Mouse (Mus musculus): Measurements from ENCODE around the gene Cd9. TPM values are rescaled to one million over a fixed set of nuclear protein-coding genes. Genes with fewer than 3 reads are reported as not detected.
A peak's percentile ranks its signal among the peaks of the same experiment; 100 is the strongest.

Cd9 gene
- polyA plus RNA-seq, 1 experiment from 2014 or later = 91.7 TPM

GRCm38 (mm10) chr6:125524027-125524426 is 29.4 kb upstream of the Cd9 start:
- Histone ChIP-seq H3K4me3 (no peak overlapping the region), H3K4me1 (replicated peaks) (peaks cover 8% of the 10 kb centered on the region; the same call in 1 of the 2 replicates), H3K4me2 (no peak overlapping the region), H3K9me3 (replicated peaks) (no peaks in the 10 kb centered on the region), H3K27ac (no peak overlapping the region), H3K36me3 (no peaks in the 10 kb centered on the region), H3K9ac (no peak overlapping the region), H3K27me3 (no peaks in the 10 kb centered on the region)
- WGBS = 70% methylated on average over 6 of the region's 6 CpGs
- ATAC-seq (replicated peaks; ENCODE audit: insufficient number of reproducible peaks, insufficient read depth, low FRiP score, low read depth) = no peak

- H3K36me3 ChIP-seq = no peaks in the 10 kb centered on the region
- no peak for ATAC-seq (replicated peaks; ENCODE audit: insufficient number of reproducible peaks, insufficient read depth, low FRiP score, low read depth)
- H3K27ac ChIP-seq = no peak overlapping the region
- no peak overlapping the region for H3K4me3 ChIP-seq
- peaks cover 4% of the 10 kb centered on the region; the same call in 1 of the 2 replicates for H3K4me1 ChIP-seq (replicated peaks)
- 43% methylated on average over 5 of the region's 5 CpGs for WGBS
- H3K4me2 ChIP-seq = no peak overlapping the region
- H3K27me3 ChIP-seq = no peaks in the 10 kb centered on the region
- H3K9me3 ChIP-seq (replicated peaks) = no peaks in the 10 kb centered on the region
- no peak overlapping the region for H3K9ac ChIP-seq
These were observed 27.1 kb upstream of the Cd9 start for GRCm38 (mm10) chr6:125521558-125522193.

GRCm38 (mm10) chr6:125515503-125516315 is 21.1 kb upstream of the Cd9 start:
- Histone ChIP-seq H3K27me3 (no peaks in the 10 kb centered on the region), H3K27ac (no peak overlapping the region), H3K9me3 (replicated peaks) (no peaks in the 10 kb centered on the region), H3K9ac (no peak overlapping the region), H3K4me3 (no peak overlapping the region), H3K36me3 (no peaks in the 10 kb centered on the region), H3K4me2 (no peak overlapping the region), H3K4me1 (replicated peaks) (peaks cover 33% of the 10 kb centered on the region)
- 46% methylated on average over 11 of the region's 11 CpGs for WGBS
- ATAC-seq (replicated peaks; ENCODE audit: insufficient number of reproducible peaks, insufficient read depth, low FRiP score, low read depth) = no peak

GRCm38 (mm10) chr6:125512950-125513596 is 18.5 kb upstream of the Cd9 start:
- Histone ChIP-seq H3K4me1 (replicated peaks) (peaks cover 36% of the 10 kb centered on the region), H3K36me3 (no peaks in the 10 kb centered on the region), H3K9me3 (replicated peaks) (no peaks in the 10 kb centered on the region), H3K4me3 (no peak overlapping the region), H3K9ac (no peak overlapping the region), H3K4me2 (no peak overlapping the region), H3K27me3 (no peaks in the 10 kb centered on the region), H3K27ac (peak overlapping the region; percentile 75)
- ATAC-seq (replicated peaks; ENCODE audit: insufficient number of reproducible peaks, insufficient read depth, low FRiP score, low read depth) = peak; percentile 81
- 41% methylated on average over 6 of the region's 6 CpGs for WGBS

GRCm38 (mm10) chr6:125511196-125511595 is 16.6 kb upstream of the Cd9 start:
- no peak for ATAC-seq (replicated peaks; ENCODE audit: insufficient number of reproducible peaks, insufficient read depth, low FRiP score, low read depth)
- Histone ChIP-seq H3K9ac (no peak overlapping the region), H3K36me3 (no peaks in the 10 kb centered on the region), H3K4me3 (no peak overlapping the region), H3K4me2 (no peak overlapping the region), H3K4me1 (replicated peaks) (peaks cover 36% of the 10 kb centered on the region), H3K27ac (no peak overlapping the region), H3K27me3 (no peaks in the 10 kb centered on the region), H3K9me3 (replicated peaks) (no peaks in the 10 kb centered on the region)
- WGBS = 70% methylated on average over 7 of the region's 7 CpGs

- Histone ChIP-seq H3K9me3 (replicated peaks) (no peaks in the 10 kb centered on the region), H3K27me3 (no peaks in the 10 kb centered on the region), H3K4me2 (no peak overlapping the region), H3K27ac (no peak overlapping the region), H3K9ac (no peak overlapping the region), H3K36me3 (no peaks in the 10 kb centered on the region), H3K4me1 (replicated peaks) (peaks cover 34% of the 10 kb centered on the region), H3K4me3 (no peak overlapping the region)
- ATAC-seq (replicated peaks; ENCODE audit: insufficient number of reproducible peaks, insufficient read depth, low FRiP score, low read depth) = no peak
These were observed 16.1 kb upstream of the Cd9 start for GRCm38 (mm10) chr6:125510645-125511044.

GRCm38 (mm10) chr6:125509783-125510182 is 15.2 kb upstream of the Cd9 start:
- WGBS = 70% methylated on average over 3 of the region's 3 CpGs
- no peak overlapping the region for H3K4me2 ChIP-seq
- H3K9me3 ChIP-seq (replicated peaks) = no peaks in the 10 kb centered on the region
- no peaks in the 10 kb centered on the region for H3K36me3 ChIP-seq
- H3K27ac ChIP-seq = no peak overlapping the region
- ATAC-seq (replicated peaks; ENCODE audit: insufficient number of reproducible peaks, insufficient read depth, low FRiP score, low read depth) = no peak
- no peak overlapping the region for H3K9ac ChIP-seq
- peaks cover 27% of the 10 kb centered on the region for H3K4me1 ChIP-seq (replicated peaks)
- H3K4me3 ChIP-seq = no peak overlapping the region
- no peaks in the 10 kb centered on the region for H3K27me3 ChIP-seq

GRCm38 (mm10) chr6:125506427-125506826 is 11.8 kb upstream of the Cd9 start:
- Histone ChIP-seq H3K36me3 (no peaks in the 10 kb centered on the region), H3K4me3 (no peak overlapping the region), H3K4me1 (replicated peaks) (peaks cover 8% of the 10 kb centered on the region), H3K9me3 (replicated peaks) (no peaks in the 10 kb centered on the region), H3K4me2 (no peak overlapping the region), H3K27ac (no peak overlapping the region), H3K27me3 (no peaks in the 10 kb centered on the region), H3K9ac (no peak overlapping the region)
- 92% methylated on average over 4 of the region's 4 CpGs for WGBS
- ATAC-seq (replicated peaks; ENCODE audit: insufficient number of reproducible peaks, insufficient read depth, low FRiP score, low read depth) = no peak

- Histone ChIP-seq H3K36me3 (no peaks in the 10 kb centered on the region), H3K4me1 (replicated peaks) (no peaks in the 10 kb centered on the region), H3K4me2 (no peak overlapping the region), H3K4me3 (no peak overlapping the region), H3K27me3 (no peaks in the 10 kb centered on the region), H3K27ac (no peak overlapping the region), H3K9ac (no peak overlapping the region), H3K9me3 (replicated peaks) (no peaks in the 10 kb centered on the region)
- no peak for ATAC-seq (replicated peaks; ENCODE audit: insufficient number of reproducible peaks, insufficient read depth, low FRiP score, low read depth)
- WGBS = 49% methylated on average over 3 of the region's 3 CpGs
These were observed 10.2 kb upstream of the Cd9 start for GRCm38 (mm10) chr6:125504622-125505355.

- Histone ChIP-seq H3K4me2 (no peak overlapping the region), H3K4me3 (no peak overlapping the region), H3K27ac (no peak overlapping the region), H3K36me3 (no peaks in the 10 kb centered on the region), H3K9me3 (replicated peaks) (no peaks in the 10 kb centered on the region), H3K27me3 (no peaks in the 10 kb centered on the region), H3K9ac (no peak overlapping the region), H3K4me1 (replicated peaks) (no peaks in the 10 kb centered on the region)
- ATAC-seq (replicated peaks; ENCODE audit: insufficient number of reproducible peaks, insufficient read depth, low FRiP score, low read depth) = no peak
- 85% methylated on average over 11 of the region's 11 CpGs for WGBS
These were observed 8.7 kb upstream of the Cd9 start for GRCm38 (mm10) chr6:125503186-125503802.

GRCm38 (mm10) chr6:125498062-125498461 is 3.5 kb upstream of the Cd9 start:
- H3K27me3 ChIP-seq = peaks cover 17% of the 10 kb centered on the region; the same call in 1 of the 2 replicates
- WGBS = 29% methylated on average over 5 of the region's 5 CpGs
- no peaks in the 10 kb centered on the region for H3K36me3 ChIP-seq
- H3K4me2 ChIP-seq = no peak overlapping the region
- no peak overlapping the region for H3K4me3 ChIP-seq
- H3K4me1 ChIP-seq (replicated peaks) = peaks cover 8% of the 10 kb centered on the region; the same call in 1 of the 2 replicates
- ATAC-seq (replicated peaks; ENCODE audit: insufficient number of reproducible peaks, insufficient read depth, low FRiP score, low read depth) = no peak; the same call in 1 of the 2 replicates
- H3K9me3 ChIP-seq (replicated peaks) = no peaks in the 10 kb centered on the region
- H3K27ac ChIP-seq = no peak overlapping the region
- H3K9ac ChIP-seq = no peak overlapping the region

Measured in heart, embryonic 15.5 days (tissue).